Mouse (Mus musculus) embryonic facial prominence, embryonic 14.5 days (tissue): ENCODE data around the gene Spast. TPM values are rescaled to one million over a fixed set of nuclear protein-coding genes. Genes with fewer than 3 reads are reported as not detected.
A peak's percentile ranks its signal among the peaks of the same experiment; 100 is the strongest.
"Not testable (repeated sequence)": the region's sequence is repeated elsewhere in the genome, so short reads cannot be mapped to it uniquely, and the experiment has no call there.

Experiments
- ATAC-seq: fragments of 200-750 bp; cut with Nextera tagmentation; 2 replicates; pipeline ENCODE4 v1.8.0; 2017; ENCODE audit warnings: low read depth, moderate number of reproducible peaks, moderate TSS enrichment
- DNase-seq: peaks from one replicate; pipeline ENCODE4 v3.0.0-alpha.2; 2015; ENCODE audit warnings: low spot score
- H3K27ac ChIP-seq: fragments of 300-500 bp; sonication (generic); replicated peaks from 2 replicates; pipeline ENCODE4 v1.5.1; 2014; ENCODE audit warnings: low read depth, mild to moderate bottlenecking, low read length, moderate library complexity
- H3K27me3 ChIP-seq: fragments of 300-500 bp; sonication (generic); replicated peaks from 2 replicates; pipeline ENCODE4 v1.6.1; 2014; ENCODE audit warnings: low read length; ENCODE audit not compliant: control insufficient read depth, insufficient read depth
- H3K36me3 ChIP-seq: fragments of 300-500 bp; sonication (generic); 2 replicates; pipeline ENCODE4 v1.6.1; 2014; ENCODE audit warnings: low read length, mixed read lengths; ENCODE audit not compliant: control insufficient read depth, insufficient read depth
- H3K4me1 ChIP-seq: fragments of 300-500 bp; sonication (generic); 2 replicates; pipeline ENCODE4 v1.6.1; 2014; ENCODE audit warnings: antibody characterized with exemption, low read length; ENCODE audit not compliant: control insufficient read depth, insufficient read depth
- H3K4me2 ChIP-seq: fragments of 300-500 bp; sonication (generic); 2 replicates; pipeline ENCODE4 v1.6.1; 2014; ENCODE audit warnings: low read depth, mild to moderate bottlenecking, low read length, moderate library complexity, mixed read lengths
- H3K4me3 ChIP-seq: fragments of 300-500 bp; sonication (generic); 2 replicates; pipeline ENCODE4 v1.5.1; 2014; ENCODE audit warnings: low read depth, mild to moderate bottlenecking, low read length
- H3K9ac ChIP-seq: fragments of 300-500 bp; sonication (generic); 2 replicates; pipeline ENCODE4 v1.6.1; 2014; ENCODE audit warnings: low read depth, mild to moderate bottlenecking, low read length, moderate library complexity, mixed read lengths
- H3K9me3 ChIP-seq: fragments of 300-500 bp; sonication (generic); 2 replicates; pipeline ENCODE4 v1.6.1; 2016; ENCODE audit warnings: low read length; ENCODE audit not compliant: control insufficient read depth
- whole genome bisulfite sequencing: fragments of 180-500 bp; shearing (Covaris S2); extraction: QIAGEN DNeasy Blood & Tissue Kit; methylation state at CpG from one replicate; pipeline ENCODE4 v1.1.7; 2014; 5-methylcytosine and 5-hydroxymethylcytosine counted together
- polyA plus RNA-seq: library from polyadenylated mRNA; unstranded; fragments of >200 nt; fragmentation: Nextera tagmentation; extraction: Ambion mirVana; gene quantifications from 2 replicates; pipeline ENCODE4 v1.2.1, GENCODE M21; 2014

The Spast gene
- polyA plus RNA-seq, 1 experiment from 2014 or later = 23.3 TPM

DNA sequence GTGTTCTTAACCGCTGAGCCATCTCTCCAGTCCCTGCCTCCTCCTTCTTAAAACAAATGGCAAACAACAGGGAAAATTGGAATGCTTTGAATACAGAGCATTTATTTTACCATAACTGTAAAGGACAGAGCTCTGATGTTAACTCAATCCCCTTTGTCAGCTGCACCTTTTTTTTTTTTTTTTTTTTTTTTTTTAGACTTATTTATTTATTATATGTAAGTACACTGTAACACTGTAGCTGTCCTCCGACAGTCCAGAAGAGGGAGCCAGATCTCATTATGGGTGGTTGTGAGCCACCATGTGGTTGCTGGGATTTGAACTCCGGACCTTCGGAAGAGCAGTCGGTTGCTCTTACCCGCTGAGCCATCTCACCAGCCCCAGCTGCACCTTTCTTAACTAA, 20.1 kb upstream of the Spast start:
- DNase-seq = no peak
- 90% methylated on average over 6 of the region's 6 CpGs for WGBS
- no peaks in the 10 kb centered on the region for H3K9me3 ChIP-seq
- no peaks in the 10 kb centered on the region for H3K27me3 ChIP-seq
- no peak overlapping the region for H3K9ac ChIP-seq
- no peak overlapping the region for H3K4me3 ChIP-seq
- no peak overlapping the region for H3K27ac ChIP-seq
- no peak overlapping the region for H3K4me2 ChIP-seq
- ATAC-seq = no peak
- peaks cover 10% of the 10 kb centered on the region; the same call in 1 of the 2 replicates for H3K4me1 ChIP-seq
- no peaks in the 10 kb centered on the region for H3K36me3 ChIP-seq

DNA sequence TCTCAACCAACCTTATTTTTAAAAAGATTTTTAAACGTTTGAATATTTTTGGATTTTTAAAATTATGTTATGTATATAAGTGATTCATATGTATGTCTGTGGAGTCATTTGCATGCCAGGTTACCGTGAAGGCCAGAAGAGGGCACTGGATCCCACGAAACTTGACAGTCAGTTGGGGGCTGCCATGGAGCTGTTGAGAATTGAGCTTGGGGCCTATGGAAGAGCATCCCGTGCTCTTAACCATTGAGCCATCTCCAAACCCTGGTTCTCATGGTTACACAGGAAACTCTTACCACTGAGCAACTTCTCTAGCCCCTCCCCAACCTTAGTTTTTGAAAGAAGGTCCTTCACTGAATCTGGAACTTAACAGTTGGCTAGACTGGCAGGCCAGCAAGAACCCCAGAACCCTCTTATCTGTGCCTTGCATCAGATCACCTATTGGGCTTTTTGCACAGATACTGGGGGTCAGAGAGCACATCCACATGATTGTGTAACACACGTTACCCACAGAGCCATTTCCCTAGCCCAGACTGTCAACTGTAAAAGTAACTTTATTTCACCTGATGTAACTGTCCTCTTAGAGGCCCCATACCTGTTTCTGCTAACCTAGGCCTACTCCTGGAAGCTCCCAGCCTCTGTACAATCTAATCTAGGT, 16.3 kb upstream of the Spast start:
- Histone ChIP-seq H3K9me3 (no peaks in the 10 kb centered on the region), H3K4me3 (no peak overlapping the region), H3K36me3 (no peaks in the 10 kb centered on the region), H3K4me2 (no peak overlapping the region), H3K27ac (no peak overlapping the region), H3K9ac (no peak overlapping the region), H3K27me3 (no peaks in the 10 kb centered on the region), H3K4me1 (no peaks in the 10 kb centered on the region)
- no peak for DNase-seq
- no peak for ATAC-seq
- 62% methylated on average over 5 of the region's 5 CpGs for WGBS

DNA sequence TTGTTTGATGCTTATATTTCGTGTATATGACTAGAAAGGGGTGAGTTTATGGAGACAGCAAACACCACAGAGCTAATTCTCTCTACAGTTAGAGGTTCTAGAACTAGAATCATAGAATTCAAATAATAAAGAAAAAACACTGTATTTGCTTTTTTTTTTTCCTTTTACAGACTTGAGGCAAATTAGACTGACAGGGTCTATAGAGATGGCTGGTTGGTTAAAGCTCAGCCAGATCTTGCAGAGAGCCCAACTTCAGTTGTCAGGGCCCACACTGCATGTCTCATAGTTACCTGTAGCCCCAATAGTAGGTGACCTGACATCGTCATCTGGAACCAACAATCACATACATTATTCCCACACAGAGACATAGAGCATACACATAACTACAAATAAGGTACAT, 14.9 kb upstream of the Spast start, which contains the start of gene Dpy30:
Gene Dpy30, minus strand, starts transcription at position 101 of the 400 bp plus-strand sequence.
- no peak within 1 kb of the TSS for H3K4me3 ChIP-seq
- no peak within 1 kb of the TSS for H3K9ac ChIP-seq
- H3K36me3 ChIP-seq = no peaks in the 10 kb centered on the region
- no peak within 1 kb of the TSS for H3K4me2 ChIP-seq
- DNase-seq (no peak), ATAC-seq (no peak)
- no peak within 1 kb of the TSS for H3K27ac ChIP-seq
- WGBS = 77% methylated on average over 2 of the region's 2 CpGs
- no peaks in the 10 kb centered on the region for H3K4me1 ChIP-seq
- H3K27me3 ChIP-seq = no peaks in the 10 kb centered on the region
- no peaks in the 10 kb centered on the region for H3K9me3 ChIP-seq

DNA sequence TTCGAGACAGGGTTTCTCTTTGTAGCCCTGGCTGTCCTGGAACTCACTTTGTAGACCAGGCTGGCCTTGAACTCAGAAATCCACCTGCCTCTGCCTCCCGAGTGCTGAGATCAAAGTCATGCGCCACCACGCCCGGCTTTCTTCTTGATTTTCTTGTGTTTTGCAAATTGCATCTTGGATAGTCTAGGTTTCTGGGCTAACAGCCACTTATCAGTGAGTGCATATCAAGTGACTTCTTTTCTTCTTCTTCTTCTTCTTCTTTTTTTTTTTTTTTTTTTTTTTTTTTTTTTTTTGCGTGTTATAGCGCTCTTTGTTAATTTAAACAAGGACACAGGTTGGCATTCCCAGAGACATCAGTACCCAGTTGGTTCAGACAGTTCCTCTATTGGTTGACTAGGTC, 11.6 kb upstream of the Spast start:
- ATAC-seq = not testable (repeated sequence)

DNA sequence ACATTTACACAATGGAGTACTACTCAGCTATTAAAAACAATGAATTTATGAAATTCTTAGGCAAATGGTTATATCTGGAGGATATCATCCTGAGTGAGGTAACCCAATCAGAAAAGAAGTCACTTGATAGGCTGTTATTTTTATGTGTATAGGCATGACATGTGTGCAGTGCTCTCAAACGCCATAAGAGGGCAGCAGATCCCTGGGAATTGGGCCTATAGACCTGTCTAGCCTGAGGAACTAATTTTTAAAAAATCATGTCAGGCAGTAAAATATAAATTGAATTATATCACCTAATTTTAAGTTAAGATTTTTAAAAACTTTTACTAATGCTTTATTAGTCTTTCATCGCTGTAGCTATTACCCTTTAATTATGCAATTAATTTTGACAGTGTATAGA, 10.6 kb upstream of the Spast start:
- peak; percentile 17 for DNase-seq
- H3K27me3 ChIP-seq, H3K9me3 ChIP-seq, H3K27ac ChIP-seq, H3K4me1 ChIP-seq, H3K4me3 ChIP-seq, ATAC-seq, H3K4me2 ChIP-seq, H3K36me3 ChIP-seq, H3K9ac ChIP-seq: not testable (repeated sequence)
- WGBS = 44% methylated on average over 2 of the region's 2 CpGs

More for the DNA sequence above, 11.6 kb upstream of the Spast start:
- not testable (repeated sequence) for H3K4me1 ChIP-seq, H3K9ac ChIP-seq, H3K27ac ChIP-seq, H3K36me3 ChIP-seq, H3K4me2 ChIP-seq, H3K4me3 ChIP-seq, DNase-seq, H3K9me3 ChIP-seq, H3K27me3 ChIP-seq
- 87% methylated on average over 7 of the region's 7 CpGs for WGBS

- Histone ChIP-seq H3K9ac (no peak overlapping the region), H3K4me1 (no peaks in the 10 kb centered on the region), H3K4me2 (no peak overlapping the region), H3K4me3 (no peak overlapping the region), H3K27me3 (no peaks in the 10 kb centered on the region), H3K27ac (no peak overlapping the region), H3K36me3 (no peaks in the 10 kb centered on the region), H3K9me3 (no peaks in the 10 kb centered on the region)
- 69% methylated on average over 9 of the region's 9 CpGs for WGBS
- ATAC-seq = no peak
- DNase-seq = no peak
These were observed 7.6 kb upstream of the Spast start for GRCm38 (mm10) chr17:74331049-74331676.

GRCm38 (mm10) chr17:74338225-74338931, 409 bp upstream of the Spast start:
- H3K27me3 ChIP-seq = no peaks in the 10 kb centered on the region
- under 1% methylated on average over 36 of the region's 50 CpGs for WGBS
- DNase-seq (peak; percentile 96), ATAC-seq (peak; percentile 93)
- peak overlapping the region; percentile 88 for H3K4me3 ChIP-seq
- peaks cover 21% of the 10 kb centered on the region for H3K4me1 ChIP-seq
- peak overlapping the region; percentile 96 for H3K9ac ChIP-seq
- H3K9me3 ChIP-seq = no peaks in the 10 kb centered on the region
- H3K27ac ChIP-seq = peak overlapping the region; percentile 95
- H3K36me3 ChIP-seq = no peaks in the 10 kb centered on the region; the same call in 1 of the 2 replicates
- H3K4me2 ChIP-seq = peak overlapping the region; percentile 57

DNA sequence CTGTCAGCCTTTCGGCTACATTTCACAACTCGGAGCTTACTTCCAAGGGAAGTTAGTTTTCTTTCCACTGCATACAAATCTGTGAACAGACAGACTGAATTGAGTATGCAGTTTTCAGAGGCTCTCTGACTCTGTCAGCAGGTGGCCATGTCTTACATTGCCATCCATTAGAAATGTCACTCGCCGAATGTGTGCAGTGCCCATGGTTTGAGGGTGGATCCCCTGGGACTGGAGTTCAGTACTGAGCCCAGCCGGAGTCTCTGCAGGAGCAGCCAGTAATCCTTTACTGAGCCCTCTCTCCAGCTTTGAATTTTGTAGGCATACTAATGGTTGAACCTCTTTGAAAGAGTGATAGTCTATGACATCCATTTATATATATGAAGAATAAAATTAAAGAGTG, 2.4 kb downstream of the Spast start:
- ATAC-seq (no peak), DNase-seq (peak; percentile 36)
- peak overlapping the region; percentile 88; the same call in 1 of the 2 replicates for H3K4me3 ChIP-seq
- no peak overlapping the region for H3K27ac ChIP-seq
- peak overlapping the region; percentile 57 for H3K4me2 ChIP-seq
- H3K9ac ChIP-seq = 0 out of 2 replicates have a peak overlapping the region, but pooled peaks have one; percentile 35
- H3K4me1 ChIP-seq = peaks cover 21% of the 10 kb centered on the region
- no peaks in the 10 kb centered on the region; the same call in 1 of the 2 replicates for H3K36me3 ChIP-seq
- H3K27me3 ChIP-seq = no peaks in the 10 kb centered on the region
- 48% methylated on average over 5 of the region's 5 CpGs for WGBS
- no peaks in the 10 kb centered on the region for H3K9me3 ChIP-seq
